ENCODE assay signal across 8 mouse cellular contexts in the genomic region with DNA sequence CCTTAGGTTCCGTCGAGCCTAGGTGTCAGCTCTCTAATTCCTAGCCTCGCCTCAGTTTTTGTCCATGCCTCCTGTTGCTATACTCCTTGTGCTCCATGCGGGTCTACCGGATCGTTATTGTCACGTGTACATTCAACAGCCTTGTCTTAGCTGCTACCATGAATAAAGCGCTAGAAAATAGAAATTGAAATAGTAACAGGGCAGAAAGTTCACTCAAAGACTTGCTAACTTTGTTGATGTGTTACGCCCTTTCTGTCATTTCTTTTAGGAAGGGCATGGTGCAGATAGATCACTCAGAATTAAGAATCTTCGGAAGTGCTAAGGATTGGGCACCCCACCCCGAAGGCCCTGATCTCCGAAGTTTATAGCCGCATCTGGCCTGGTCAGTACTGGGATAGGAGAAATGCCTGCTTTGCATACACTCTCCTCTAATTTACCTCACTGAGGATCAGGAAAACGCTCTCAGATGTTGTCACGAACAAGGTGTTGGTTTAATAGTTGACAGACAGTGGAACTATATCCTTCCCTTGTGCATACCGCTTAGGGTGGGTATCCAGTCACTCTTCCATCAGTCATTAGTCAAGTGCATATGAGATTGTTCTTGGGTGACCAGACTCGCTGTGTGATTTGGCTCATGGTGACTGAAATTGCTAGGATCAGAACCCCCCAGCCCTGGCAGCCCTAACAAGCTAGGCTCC. TPM values are rescaled to one million over a fixed set of nuclear protein-coding genes. Genes with fewer than 3 reads are reported as not detected.
A peak's percentile ranks its signal among the peaks of the same experiment; 100 is the strongest.
DNase-seq lines count a peak whose midpoint lies in the region; ATAC-seq and TF ChIP-seq lines count a peak whose summit lies in the region.

No protein-coding gene starts in this region.

- no peak for TF ChIP-seq POLR2A in ES-Bruce4 (IDR thresholded peaks at IDR 0.05; ENCODE audit: insufficient read depth, low read length)

- no peak for TF ChIP-seq EP300 in ES-Bruce4 (IDR thresholded peaks at IDR 0.05; ENCODE audit: insufficient read depth, low read depth, low read length)
- TF ChIP-seq EP300 in liver, embryonic 14.5 days (IDR thresholded peaks at IDR 0.05; ENCODE audit: low read depth) = no peak

- H3K9me3 ChIP-seq in heart, embryonic 11.5 days (replicated peaks; ENCODE audit: control insufficient read depth, low read length) = no peaks in the 10 kb centered on the region
- H3K9me3 ChIP-seq in ES-Bruce4 (replicated peaks; ENCODE audit: control insufficient read depth, insufficient read depth, low read length, poor library complexity, severe bottlenecking) = no peaks in the 10 kb centered on the region
- no peaks in the 10 kb centered on the region for H3K9me3 ChIP-seq in forebrain, postnatal 0 days (ENCODE audit: low read length)
- H3K9me3 ChIP-seq in liver, embryonic 14.5 days (ENCODE audit: control insufficient read depth, low read length) = no peaks in the 10 kb centered on the region

- peak overlapping the region; percentile 76 for H3K9ac ChIP-seq in heart, embryonic 11.5 days (ENCODE audit: low read depth, low read length)
- H3K9ac ChIP-seq in ES-Bruce4 (ENCODE audit: low read depth, poor library complexity, severe bottlenecking) = peak overlapping the region; percentile 84
- H3K9ac ChIP-seq in forebrain, postnatal 0 days = peak overlapping the region; percentile 59
- peak overlapping the region; percentile 92 for H3K9ac ChIP-seq in liver, embryonic 14.5 days (replicated peaks)

- H3K27me3 ChIP-seq in heart, embryonic 11.5 days (ENCODE audit: control insufficient read depth, insufficient read depth, low read length) = no peaks in the 10 kb centered on the region
- no peaks in the 10 kb centered on the region for H3K27me3 ChIP-seq in ES-Bruce4 (ENCODE audit: control insufficient read depth, insufficient read depth, low read length, poor library complexity, severe bottlenecking)
- H3K27me3 ChIP-seq in forebrain, postnatal 0 days (ENCODE audit: insufficient read depth, low read length) = no peaks in the 10 kb centered on the region
- no peaks in the 10 kb centered on the region for H3K27me3 ChIP-seq in liver, embryonic 14.5 days (ENCODE audit: control insufficient read depth, insufficient read depth, low read length)

- ATAC-seq in heart, embryonic 11.5 days (replicated peaks; ENCODE audit: insufficient number of reproducible peaks, low FRiP score, low TSS enrichment) = no peak
- ATAC-seq in forebrain, postnatal 0 days = no peak
- ATAC-seq in liver, embryonic 14.5 days (ENCODE audit: insufficient read depth) = no peak

- H3K4me1 ChIP-seq in heart, embryonic 11.5 days (ENCODE audit: control insufficient read depth, insufficient read depth, low read length) = no peaks in the 10 kb centered on the region; the same call in 1 of the 2 replicates
- no peaks in the 10 kb centered on the region for H3K4me1 ChIP-seq in ES-Bruce4 (ENCODE audit: control insufficient read depth, insufficient read depth, low read length)
- 0 out of 2 replicates have a peak, but pooled peaks cover 4% of the 10 kb centered on the region for H3K4me1 ChIP-seq in forebrain, postnatal 0 days (ENCODE audit: insufficient read depth)
- peaks cover 14 to 17% of the 10 kb centered on the region in 2 experiments for H3K4me1 ChIP-seq in liver, embryonic 14.5 days (replicated peaks; ENCODE audit: control insufficient read depth in 2 of 2, insufficient read depth in 2 of 2, low read length in 1 of 2)

- peak overlapping the region; percentile 77 for H3K4me3 ChIP-seq in heart, embryonic 11.5 days (ENCODE audit: low read depth, low read length)
- H3K4me3 ChIP-seq in ES-Bruce4 (ENCODE audit: low read depth, low read length) = peak overlapping the region; percentile 99
- peak overlapping the region; percentile 85 for H3K4me3 ChIP-seq in forebrain, postnatal 0 days (ENCODE audit: low read depth, low read length)
- H3K4me3 ChIP-seq in liver, embryonic 14.5 days (ENCODE audit: insufficient read depth in 1 of 2, low read depth in 2 of 2, low read length in 2 of 2) = peak overlapping the region; percentile 89 to 95

- no peak for DNase-seq in heart, postnatal 14 days
- DNase-seq in forebrain, postnatal 0 days = no peak
- DNase-seq in liver, embryonic 14.5 days (ENCODE audit: low read depth in 3 of 3, low spot score in 3 of 3) = no peak
- DNase-seq in right cerebral cortex, postnatal 10 days (ENCODE audit: low spot score in 2 of 2) = no peak
- no peak for DNase-seq in spleen, postnatal 14 days (ENCODE audit: low spot score in 2 of 2)
- no peak for DNase-seq in embryo, embryonic 9.5 days (ENCODE audit: extremely low spot score)

- WGBS in heart, embryonic 11.5 days (ENCODE audit: insufficient replicate concordance) = 29% methylated on average over 17 of the region's 17 CpGs
- 32% methylated on average over 17 of the region's 17 CpGs for WGBS in forebrain, postnatal 0 days
- WGBS in liver, embryonic 14.5 days (ENCODE audit: insufficient replicate concordance) = 26% methylated on average over 17 of the region's 17 CpGs

- H3K4me2 ChIP-seq in heart, embryonic 11.5 days = peak overlapping the region; percentile 65
- H3K4me2 ChIP-seq in forebrain, postnatal 0 days (ENCODE audit: low read depth) = peak overlapping the region; percentile 84
- H3K4me2 ChIP-seq in liver, embryonic 14.5 days (ENCODE audit: low read depth) = peak overlapping the region; percentile 94

- intact Hi-C loops in heart, postnatal 14 days (cut with DNase I) = no loop called here

- no peaks in the 10 kb centered on the region for H3K36me3 ChIP-seq in heart, embryonic 11.5 days (ENCODE audit: control insufficient read depth, insufficient read depth, low read length)
- peaks cover 15% of the 10 kb centered on the region; the same call in 1 of the 2 replicates for H3K36me3 ChIP-seq in ES-Bruce4 (ENCODE audit: control insufficient read depth, insufficient read depth, low read length, poor library complexity, severe bottlenecking)
- no peaks in the 10 kb centered on the region for H3K36me3 ChIP-seq in forebrain, postnatal 0 days (ENCODE audit: insufficient read depth)
- peaks cover 17% of the 10 kb centered on the region for H3K36me3 ChIP-seq in liver, embryonic 14.5 days (replicated peaks; ENCODE audit: control insufficient read depth, insufficient read depth, low read depth)

- peak overlapping the region; percentile 35; the same call in 1 of the 2 replicates for H3K27ac ChIP-seq in heart, embryonic 11.5 days (ENCODE audit: low read depth, low read length)
- H3K27ac ChIP-seq in ES-Bruce4 (ENCODE audit: insufficient read depth, low read length) = no peak overlapping the region
- H3K27ac ChIP-seq in forebrain, postnatal 0 days (ENCODE audit: low read depth, low read length) = 0 out of 2 replicates have a peak overlapping the region, but pooled peaks have one; percentile 78
- H3K27ac ChIP-seq in liver, embryonic 14.5 days = no peak overlapping the region; the same call in none of the 2 replicates

- no peak for TF ChIP-seq CTCF in ES-Bruce4 (IDR thresholded peaks at IDR 0.05; ENCODE audit: low read depth, low read length)
- TF ChIP-seq CTCF in forebrain, postnatal 0 days (IDR thresholded peaks at IDR 0.05; ENCODE audit: low read depth) = no peak
- TF ChIP-seq CTCF in liver, embryonic 14.5 days (IDR thresholded peaks at IDR 0.05; ENCODE audit: low read depth) = no peak

RNA-seq across cellular contexts. Expression of a gene that starts 0.7 kb away (rescaled TPM):
- 32.8 and 34.0 TPM in 2 replicates for polyA plus RNA-seq in heart, embryonic 11.5 days (2014; fragmentation: Nextera tagmentation; extraction: Ambion mirVana)
- 1 to 10 TPM; 1.7 to 2.6 TPM for total RNA-seq in heart, postnatal 14 days (2021)
- polyA plus RNA-seq in ES-Bruce4 (2011; ENCODE audit: insufficient read depth, insufficient read length, low read depth, missing spikeins) = 48.0 and 49.1 TPM in 2 replicates
- total RNA-seq in forebrain, postnatal 0 days (2014; rRNA removed) = 3.6 and 5.2 TPM in 2 replicates
- 4.7 and 5.9 TPM in 2 replicates for polyA plus RNA-seq in forebrain, postnatal 0 days (2015; fragmentation: Nextera tagmentation; extraction: Ambion mirVana)
- polyA plus RNA-seq in liver, embryonic 14.5 days (2012; rRNA removed) = 19.4 and 21.3 TPM in 2 replicates
- polyA plus RNA-seq in liver, embryonic 14.5 days (2014; fragmentation: Nextera tagmentation; extraction: Ambion mirVana) = 27.4 and 28.9 TPM in 2 replicates

RNA-seq across cellular contexts. Expression of a gene that starts 1.0 kb away (rescaled TPM):
- polyA plus RNA-seq in heart, embryonic 11.5 days (2014; fragmentation: Nextera tagmentation; extraction: Ambion mirVana) = 102 and 113 TPM in 2 replicates
- total RNA-seq in heart, postnatal 14 days (2021) = 10 to 100 TPM; 49.8 to 66.2 TPM
- polyA plus RNA-seq in ES-Bruce4 (2011; ENCODE audit: insufficient read depth, insufficient read length, low read depth, missing spikeins) = 23.0 and 23.3 TPM in 2 replicates
- total RNA-seq in forebrain, postnatal 0 days (2014; rRNA removed) = 6.9 and 9.5 TPM in 2 replicates
- 26.8 and 27.9 TPM in 2 replicates for polyA plus RNA-seq in forebrain, postnatal 0 days (2015; fragmentation: Nextera tagmentation; extraction: Ambion mirVana)
- 15.3 and 20.6 TPM in 2 replicates for polyA plus RNA-seq in liver, embryonic 14.5 days (2012; rRNA removed)
- 81.1 and 87.6 TPM in 2 replicates for polyA plus RNA-seq in liver, embryonic 14.5 days (2014; fragmentation: Nextera tagmentation; extraction: Ambion mirVana)

RNA-seq across cellular contexts. Expression of a gene that starts 21.0 kb away (rescaled TPM):
- 8.9 and 10.5 TPM in 2 replicates for polyA plus RNA-seq in heart, embryonic 11.5 days (2014; fragmentation: Nextera tagmentation; extraction: Ambion mirVana)
- 10 to 100 TPM; 12.0 to 15.0 TPM for total RNA-seq in heart, postnatal 14 days (2021)
- polyA plus RNA-seq in ES-Bruce4 (2011; ENCODE audit: insufficient read depth, insufficient read length, low read depth, missing spikeins) = 39.6 and 42.1 TPM in 2 replicates
- 24.9 and 39.4 TPM in 2 replicates for total RNA-seq in forebrain, postnatal 0 days (2014; rRNA removed)
- 15.1 and 18.8 TPM in 2 replicates for polyA plus RNA-seq in forebrain, postnatal 0 days (2015; fragmentation: Nextera tagmentation; extraction: Ambion mirVana)
- polyA plus RNA-seq in liver, embryonic 14.5 days (2012; rRNA removed) = 2.8 and 3.3 TPM in 2 replicates
- polyA plus RNA-seq in liver, embryonic 14.5 days (2014; fragmentation: Nextera tagmentation; extraction: Ambion mirVana) = 3.3 and 4.9 TPM in 2 replicates

RNA-seq across cellular contexts. Expression of a gene that starts 56.5 kb away (rescaled TPM):
- 0.66 and 0.83 TPM in 2 replicates for polyA plus RNA-seq in heart, embryonic 11.5 days (2014; fragmentation: Nextera tagmentation; extraction: Ambion mirVana)
- under 1 TPM; 0.54 to 0.79 TPM for total RNA-seq in heart, postnatal 14 days (2021)
- polyA plus RNA-seq in ES-Bruce4 (2011; ENCODE audit: insufficient read depth, insufficient read length, low read depth, missing spikeins) = 2.6 and 4.8 TPM in 2 replicates
- 7.8 and 7.9 TPM in 2 replicates for total RNA-seq in forebrain, postnatal 0 days (2014; rRNA removed)
- polyA plus RNA-seq in forebrain, postnatal 0 days (2015; fragmentation: Nextera tagmentation; extraction: Ambion mirVana) = 4.3 and 6.5 TPM in 2 replicates
- polyA plus RNA-seq in liver, embryonic 14.5 days (2012; rRNA removed) = 0.25 and 0.29 TPM in 2 replicates
- 0.18 and 0.20 TPM in 2 replicates for polyA plus RNA-seq in liver, embryonic 14.5 days (2014; fragmentation: Nextera tagmentation; extraction: Ambion mirVana)

Comparison
In these comparisons a context has a peak if more than half of its experiments do, and no peak if none do; other contexts are left out.
1. H3K27ac ChIP-seq: peak in heart, embryonic 11.5 days (single experiment) and forebrain, postnatal 0 days (single experiment); none in ES-Bruce4 (single experiment) and liver, embryonic 14.5 days (single experiment).
2. Peak in every context shown above with its lines, with median percentiles within 50 percentile points of each other: H3K4me2 ChIP-seq, H3K4me3 ChIP-seq and H3K9ac ChIP-seq.